Mouse (Mus musculus): ENCODE results near the gene Smyd3.

- TF ChIP-seq POLR2A (IDR thresholded peaks at IDR 0.05; ENCODE audit: insufficient read depth, low read depth, low read length) = no peak
- no peak for TF ChIP-seq CTCF (IDR thresholded peaks at IDR 0.05; ENCODE audit: insufficient read depth, low read depth, low read length)
Observed at GRCm38 (mm10) chr1:179281401-179282121, 236.3 kb downstream of the Smyd3 start.

All from olfactory bulb, adult 2 months (tissue).